Mouse (Mus musculus) cerebellum, adult 2 months (tissue): Measurements from ENCODE around the gene Fchsd2. TPM values are rescaled to one million over a fixed set of nuclear protein-coding genes. Genes with fewer than 3 reads are reported as not detected.

Source experiments
- DNase-seq, 2 experiments: peaks; one replicate each; pipeline ENCODE4 v3.0.0; 2021
- H3K27ac ChIP-seq: fragments of 200-500 bp; 2 replicates; pipeline ENCODE4 v1.5.1; 2012; ENCODE audit warnings: low read length, control low read depth, inconsistent platforms; ENCODE audit not compliant: insufficient read depth
- H3K27me3 ChIP-seq: fragments of 200-500 bp; 2 replicates; pipeline ENCODE4 v1.6.1; 2012; ENCODE audit warnings: inconsistent platforms, mild to moderate bottlenecking, low read length, moderate library complexity; ENCODE audit not compliant: control insufficient read depth, insufficient read depth
- H3K4me1 ChIP-seq: fragments of 200-500 bp; 2 replicates; pipeline ENCODE4 v1.6.1; 2011; ENCODE audit warnings: low read length; ENCODE audit not compliant: control insufficient read depth, insufficient read depth
- H3K4me3 ChIP-seq: fragments of 200-500 bp; replicated peaks from 2 replicates; pipeline ENCODE3; 2011; ENCODE audit warnings: mild to moderate bottlenecking, low read depth, low read length, control low read depth; ENCODE audit not compliant: insufficient read depth
- CTCF ChIP-seq: fragments of 200-500 bp; IDR thresholded peaks from 2 replicates; pipeline ENCODE4 v1.5.1; 2011; ENCODE audit warnings: low read depth, mild to moderate bottlenecking, control low read depth, low read length, moderate library complexity, borderline replicate concordance; ENCODE audit not compliant: insufficient read depth
- POLR2A ChIP-seq: fragments of 200-500 bp; IDR thresholded peaks from 2 replicates; pipeline ENCODE4 v1.6.1; 2011; ENCODE audit warnings: low read length, control low read depth, borderline replicate concordance; ENCODE audit not compliant: insufficient read depth
- WGBS: fragments of 180-500 bp; shearing (Covaris S2); methylation state at CpG from one replicate; pipeline ENCODE4 v1.1.7; 2018; 5-methylcytosine and 5-hydroxymethylcytosine counted together
- polyA plus RNA-seq: library from polyadenylated mRNA; depleted of rRNA; stranded (reverse); fragments of >200 nt; gene quantifications from 2 replicates; pipeline ENCODE4 v1.2.3, GENCODE M21; 2012

Fchsd2 gene
- polyA plus RNA-seq, 1 experiment: 29.3 TPM

DNA sequence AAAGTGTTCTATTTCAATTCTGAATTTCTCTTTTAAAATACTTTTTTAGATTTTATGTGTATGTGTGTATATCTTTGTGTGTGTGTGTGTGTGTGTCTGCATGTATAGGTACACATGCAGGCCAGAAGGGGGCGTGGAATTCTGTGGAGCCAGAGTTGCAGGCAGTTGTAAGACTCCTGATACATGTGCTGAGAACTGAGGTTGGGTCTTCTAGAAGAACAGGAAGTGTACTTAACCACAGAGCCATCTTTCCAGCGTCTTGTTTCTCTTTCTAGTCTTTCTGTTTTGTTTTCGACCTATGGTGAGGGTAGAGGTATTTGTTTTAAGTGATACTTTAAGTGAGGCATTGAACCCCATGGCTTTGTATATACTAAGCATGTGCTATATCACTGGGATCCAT lies 20.7 kb downstream of the Fchsd2 start:
- no peak for DNase-seq
- Histone ChIP-seq H3K27ac (no peak overlapping the region), H3K4me3 (no peak overlapping the region), H3K4me1 (no peaks in the 10 kb centered on the region), H3K27me3 (no peaks in the 10 kb centered on the region)
- TF ChIP-seq POLR2A: no peak
- 97% methylated on average over 3 of the region's 3 CpGs for WGBS

DNA sequence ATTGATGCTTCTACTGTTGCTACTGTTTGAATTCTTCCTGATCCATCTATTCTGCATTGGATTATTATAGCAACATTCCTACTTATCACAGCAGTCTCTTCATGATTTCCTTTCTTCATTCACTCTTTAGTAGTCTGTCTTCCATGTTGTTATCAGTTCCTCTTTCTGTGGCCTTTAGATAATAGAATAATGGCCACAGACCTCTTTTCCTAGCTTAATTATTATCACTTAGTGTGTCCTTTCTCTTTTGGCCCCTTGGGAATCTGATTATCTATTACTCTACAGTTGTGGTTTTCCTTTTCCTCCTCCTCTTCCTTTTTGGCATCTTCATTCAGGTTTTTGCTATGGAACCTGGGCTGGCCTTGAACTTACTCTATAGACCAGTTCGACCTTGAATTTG lies 21.7 kb downstream of the Fchsd2 start:
- H3K4me1 ChIP-seq: no peaks in the 10 kb centered on the region
- no peak for DNase-seq
- 96% methylated on average over 1 of the region's 1 CpGs for WGBS
- no peaks in the 10 kb centered on the region for H3K27me3 ChIP-seq
- no peak overlapping the region for H3K4me3 ChIP-seq
- TF ChIP-seq CTCF (no peak), POLR2A (no peak)
- no peak overlapping the region for H3K27ac ChIP-seq

DNA sequence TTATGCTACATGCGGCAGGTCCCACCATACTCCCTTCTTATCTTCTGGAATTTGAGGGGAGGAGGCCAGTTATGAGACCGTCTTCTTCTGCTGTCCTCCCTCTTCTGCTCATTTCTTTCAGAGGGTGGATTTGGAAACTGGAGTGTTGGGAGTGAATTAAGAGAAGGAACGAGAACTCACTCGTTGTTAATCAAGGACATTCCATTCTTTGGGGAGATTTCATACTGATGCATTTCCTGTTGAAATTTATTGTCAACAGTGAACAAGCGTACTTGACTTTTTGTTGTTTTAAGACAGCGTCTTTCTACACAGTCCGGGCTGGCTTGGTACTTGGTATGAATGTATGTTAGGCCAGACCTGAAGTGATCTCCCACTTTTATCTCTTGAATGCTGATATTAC lies 26.7 kb downstream of the Fchsd2 start:
- WGBS: 95% methylated on average over 7 of the region's 7 CpGs
- no peak overlapping the region for H3K27ac ChIP-seq
- TF ChIP-seq POLR2A (no peak), CTCF (no peak)
- H3K4me1 ChIP-seq: no peaks in the 10 kb centered on the region
- no peak overlapping the region for H3K4me3 ChIP-seq
- DNase-seq: no peak
- H3K27me3 ChIP-seq: no peaks in the 10 kb centered on the region

DNA sequence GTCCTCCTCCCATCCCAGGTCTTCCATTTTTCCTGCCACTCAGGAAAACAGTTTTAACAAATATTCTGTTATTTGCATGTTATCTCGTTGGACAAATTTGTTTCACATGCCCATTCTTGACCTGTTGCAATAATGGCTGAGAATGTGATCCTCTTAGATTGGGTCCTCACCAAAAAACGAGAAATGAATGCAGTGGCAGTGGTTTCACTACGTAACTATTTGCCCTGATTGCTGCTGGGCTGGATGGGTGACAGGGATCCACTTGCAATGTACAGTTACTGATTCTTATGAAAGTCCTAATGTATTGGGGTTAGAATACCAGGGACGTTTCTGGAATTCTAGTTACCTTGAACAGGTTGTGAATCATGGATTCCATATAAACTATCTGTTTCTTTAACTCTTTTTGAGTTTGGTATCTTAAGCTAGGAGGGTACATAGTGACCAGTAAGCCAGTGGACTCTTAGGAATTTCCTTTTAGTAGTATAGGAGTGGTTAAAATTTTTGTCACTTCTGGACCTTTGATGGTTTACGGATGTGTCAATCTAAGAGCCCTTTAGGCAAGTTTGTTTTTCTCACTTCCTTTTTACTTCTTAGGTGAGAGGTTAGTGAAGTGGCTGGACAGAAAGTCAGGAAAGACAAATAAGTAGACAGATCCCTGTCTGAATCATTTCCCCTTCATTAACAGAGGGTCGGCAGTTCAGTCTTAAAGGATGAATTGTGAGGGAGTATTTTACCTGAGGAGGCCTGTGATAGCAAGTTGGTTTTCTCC lies 31.1 kb downstream of the Fchsd2 start:
- Histone ChIP-seq H3K4me1 (no peaks in the 10 kb centered on the region), H3K27ac (no peak overlapping the region), H3K27me3 (no peaks in the 10 kb centered on the region), H3K4me3 (no peak overlapping the region)
- 91% methylated on average over 6 of the region's 6 CpGs for WGBS
- TF ChIP-seq POLR2A (no peak), CTCF (no peak)
- DNase-seq: no peak

DNA sequence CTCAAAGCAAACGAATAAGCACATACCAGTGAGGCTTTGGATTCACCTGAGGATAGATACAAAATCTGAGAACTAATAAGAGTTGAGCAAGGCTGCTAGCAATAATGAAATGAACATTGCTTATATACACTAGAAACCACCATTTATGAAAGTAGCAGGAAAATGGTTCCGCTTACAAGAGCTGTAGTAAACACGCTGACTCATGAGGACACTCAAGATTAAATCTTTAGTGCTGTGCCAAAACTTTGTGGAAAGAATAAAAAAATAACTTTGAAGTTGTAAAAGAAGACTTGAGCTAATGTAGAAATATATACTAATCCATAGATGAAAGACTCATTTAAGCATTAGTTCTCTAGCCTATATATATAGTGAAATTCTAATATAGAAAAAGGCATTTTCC lies 35.1 kb downstream of the Fchsd2 start:
- no peak for TF ChIP-seq CTCF
- no peak for TF ChIP-seq POLR2A
- no peaks in the 10 kb centered on the region for H3K27me3 ChIP-seq

DNA sequence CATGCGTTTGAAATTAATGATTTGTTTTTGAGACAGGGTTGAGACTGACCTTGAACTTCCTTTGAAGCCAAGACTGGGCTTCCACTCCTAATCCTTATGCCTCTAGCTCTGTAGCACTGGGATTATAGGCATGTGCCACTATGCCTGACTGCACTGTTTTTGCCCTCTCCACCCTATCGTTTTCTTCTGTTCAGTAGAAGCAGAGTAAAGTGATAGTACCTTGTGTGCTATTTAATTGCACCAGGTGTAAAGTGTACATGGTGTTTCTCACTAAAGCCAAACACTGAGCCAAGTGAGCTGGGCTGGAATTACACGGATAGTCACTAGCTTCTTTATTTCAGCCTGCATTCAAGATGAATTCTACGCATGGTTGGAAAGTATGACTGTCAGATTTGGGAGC lies 35.9 kb downstream of the Fchsd2 start:
- DNase-seq: no peak
- H3K4me3 ChIP-seq: no peak overlapping the region
- H3K27me3 ChIP-seq: no peaks in the 10 kb centered on the region
- H3K4me1 ChIP-seq: peaks cover 4% of the 10 kb centered on the region; the same call in 1 of the 2 replicates
- TF ChIP-seq CTCF (no peak), POLR2A (no peak)
- WGBS: 60% methylated on average over 4 of the region's 4 CpGs
- H3K27ac ChIP-seq: no peak overlapping the region

More for the DNA sequence above, 35.1 kb downstream of the Fchsd2 start:
- H3K4me3 ChIP-seq: no peak overlapping the region
- no peak overlapping the region for H3K27ac ChIP-seq
- 81% methylated on average over 3 of the region's 3 CpGs for WGBS
- DNase-seq: no peak
- peaks cover 4% of the 10 kb centered on the region; the same call in 1 of the 2 replicates for H3K4me1 ChIP-seq

DNA sequence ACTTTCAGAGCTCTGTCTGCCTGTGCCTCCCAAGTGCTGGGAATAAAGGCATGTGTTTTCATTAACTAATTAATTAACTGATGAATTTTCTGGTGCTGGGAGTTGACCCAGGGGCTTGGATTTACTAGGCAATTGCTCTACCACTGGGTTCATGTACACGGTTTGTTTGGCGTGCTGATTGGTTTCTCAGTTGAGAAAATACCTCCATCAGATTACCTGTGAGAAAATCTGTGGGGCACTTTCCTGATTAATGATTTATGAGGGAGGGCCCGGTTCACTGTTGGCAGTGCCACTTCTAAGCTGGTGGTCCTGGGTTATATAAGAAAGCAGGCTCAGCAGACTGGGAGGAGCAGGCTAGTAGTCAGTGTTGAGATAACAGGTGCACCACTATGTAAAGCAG lies 38.0 kb downstream of the Fchsd2 start:
- WGBS: 77% methylated on average over 3 of the region's 3 CpGs

DNA sequence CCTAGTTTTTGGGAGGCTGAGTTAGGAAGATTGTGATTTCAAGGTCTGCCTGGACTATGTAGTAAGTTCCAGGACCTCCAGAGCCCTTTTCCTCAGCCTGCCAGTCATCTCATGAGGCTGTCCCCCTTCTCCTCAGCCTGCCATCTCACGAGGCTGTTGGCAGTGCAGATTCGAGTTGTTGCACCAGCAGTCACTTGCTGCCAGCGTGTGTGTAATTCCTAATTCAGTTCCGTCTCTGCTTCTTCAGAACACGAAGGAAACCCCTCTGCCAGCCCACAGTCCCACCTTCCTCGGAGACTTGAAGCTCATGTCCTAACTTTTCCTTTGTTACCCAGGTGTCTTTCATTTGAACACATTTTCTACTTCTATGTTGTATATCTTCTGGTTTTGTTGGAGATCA lies 38.6 kb downstream of the Fchsd2 start:
- H3K4me1 ChIP-seq: peaks cover 4% of the 10 kb centered on the region; the same call in 1 of the 2 replicates
- peak in 1 of 2 experiments; percentile 8 for DNase-seq
- no peaks in the 10 kb centered on the region for H3K27me3 ChIP-seq
- H3K4me3 ChIP-seq: no peak overlapping the region
- no peak for TF ChIP-seq CTCF
- no peak for TF ChIP-seq POLR2A
- WGBS: 31% methylated on average over 6 of the region's 6 CpGs
- H3K27ac ChIP-seq: no peak overlapping the region

More for the DNA sequence above, 38.0 kb downstream of the Fchsd2 start:
- H3K4me1 ChIP-seq: peaks cover 4% of the 10 kb centered on the region; the same call in 1 of the 2 replicates
- DNase-seq: no peak
- H3K27ac ChIP-seq: no peak overlapping the region
- no peaks in the 10 kb centered on the region for H3K27me3 ChIP-seq
- TF ChIP-seq CTCF (no peak), POLR2A (no peak)
- H3K4me3 ChIP-seq: no peak overlapping the region
